Mouse (Mus musculus) testis, adult 2 months (tissue): ENCODE measurements around the gene Npy4r.

Source experiments
- CTCF ChIP-seq: fragments of 200-500 bp; IDR thresholded peaks from 2 replicates; pipeline ENCODE4 v1.5.1; 2012; ENCODE audit warnings: low read depth, mild to moderate bottlenecking, inconsistent platforms, low read length, moderate library complexity; ENCODE audit not compliant: control insufficient read depth, insufficient read depth, insufficient replicate concordance
- POLR2A ChIP-seq: fragments of 200-500 bp; IDR thresholded peaks from 2 replicates; pipeline ENCODE4 v1.6.1; 2012; ENCODE audit warnings: low read depth, mild to moderate bottlenecking, inconsistent platforms, low read length, moderate library complexity; ENCODE audit not compliant: control insufficient read depth

DNA sequence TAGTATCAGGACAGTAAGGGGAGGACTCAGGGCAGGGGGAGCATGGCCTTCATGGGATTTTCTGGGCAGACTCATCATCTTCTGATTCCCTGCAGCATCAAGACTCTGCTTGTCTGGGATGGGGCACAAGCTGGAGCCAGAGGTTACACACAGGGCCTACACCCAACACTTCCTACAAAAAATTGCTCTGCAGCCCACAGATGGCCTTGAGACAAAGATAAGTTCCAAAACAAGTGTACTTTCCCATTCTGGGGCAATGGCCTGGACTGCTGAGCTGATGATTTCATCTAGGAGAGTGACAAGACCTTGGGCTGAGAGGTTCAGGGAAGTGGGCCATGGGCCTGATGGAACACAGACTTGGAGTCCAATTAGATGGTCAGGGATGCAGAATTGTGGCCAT is 16.9 kb downstream of the Npy4r start:
- TF ChIP-seq CTCF (no peak), POLR2A (no peak)
